Mouse (Mus musculus) left cerebral cortex, adult 8-10 months (tissue): Measurements from ENCODE around the gene Zbtb8os. TPM values are rescaled to one million over a fixed set of nuclear protein-coding genes. Genes with fewer than 3 reads are reported as not detected.

Source experiments
- total RNA-seq, 4 experiments: library from RNA; stranded (reverse); gene quantifications; 2 replicates each; pipeline ENCODE4 v1.2.4; 2022

Zbtb8os gene
- total RNA-seq, 4 experiments from 2014 or later: 28.6 to 40.7 (median 32.0) TPM

Other genes with a start within 250 kb of the Zbtb8os start
- gene Tmem54, start 230.1 kb upstream of the Zbtb8os start, total RNA-seq: not detected
- 100 to 1,000 TPM; 809 to 955 (median 872) TPM for gene Hpca, start 213.7 kb upstream of the Zbtb8os start, total RNA-seq
- gene Fndc5, start 198.7 kb upstream of the Zbtb8os start, total RNA-seq: 10 to 100 TPM; 59.2 to 67.3 (median 62.3) TPM
- 10 to 100 TPM; 44.1 to 52.8 (median 46.3) TPM for gene S100pbp, start 146.0 kb upstream of the Zbtb8os start, total RNA-seq
- gene Yars, start 145.9 kb upstream of the Zbtb8os start, total RNA-seq: 10 to 100 TPM; 90.5 to 98.5 (median 96.4) TPM
- gene C77080, start 74.3 kb upstream of the Zbtb8os start, total RNA-seq: 10 to 100 TPM; 15.2 to 22.8 (median 18.4) TPM
- gene Sync, start 48.1 kb upstream of the Zbtb8os start, total RNA-seq: 1 to 10 TPM; 1.6 to 2.7 (median 2.3) TPM
- gene Rbbp4, start 325 bp upstream of the Zbtb8os start, total RNA-seq: 100 to 1,000 TPM; 123 to 128 (median 127) TPM
- 1 to 10 TPM; 4.6 to 7.3 (median 5.2) TPM for gene Zbtb8a, start 42.4 kb downstream of the Zbtb8os start, total RNA-seq
- gene Zbtb8b, start 105.2 kb downstream of the Zbtb8os start, total RNA-seq: 1 to 10 TPM; 4.6 to 5.2 (median 4.8) TPM
- 10 to 100 TPM; 54.0 to 70.8 (median 55.5) TPM for gene Bsdc1, start 125.9 kb downstream of the Zbtb8os start, total RNA-seq
- gene Tssk3, start 155.3 kb downstream of the Zbtb8os start, total RNA-seq: under 1 TPM; 0.38 to 0.60 (median 0.46) TPM
- gene Fam229a, start 155.5 kb downstream of the Zbtb8os start, total RNA-seq: not detected
- gene Marcksl1, start 177.9 kb downstream of the Zbtb8os start, total RNA-seq: 10 to 100 TPM; 37.4 to 69.7 (median 61.1) TPM
- gene Hdac1, start 207.0 kb downstream of the Zbtb8os start, total RNA-seq: 10 to 100 TPM; 22.3 to 28.6 (median 25.9) TPM
- 1 to 10 TPM; 2.3 to 4.5 (median 3.8) TPM for gene Lck, start 237.9 kb downstream of the Zbtb8os start, total RNA-seq
- 1 to 10 TPM in 3 of 4 experiments, not detected in 1; 1.0 to 1.4 (median 1.1) TPM for gene Fam167b, start 242.9 kb downstream of the Zbtb8os start, total RNA-seq